Mouse (Mus musculus) myocyte (in vitro differentiated cells): Measurements from ENCODE around the gene Susd5. TPM values are rescaled to one million over a fixed set of nuclear protein-coding genes. Genes with fewer than 3 reads are reported as not detected.

Experiments
- H3K27me3 ChIP-seq: one replicate; pipeline ENCODE4 v1.6.1; 2011; ENCODE audit not compliant: control insufficient read depth, insufficient read depth, insufficient read length
- H3K36me3 ChIP-seq: one replicate; pipeline ENCODE4 v1.6.1; 2011; ENCODE audit not compliant: control insufficient read depth, insufficient read depth
- H3K4me2 ChIP-seq: one replicate; pipeline ENCODE4 v1.6.1; 2011; ENCODE audit warnings: low read depth, control low read depth
- H3K4me3 ChIP-seq: one replicate; pipeline ENCODE4 v1.5.1; 2011; ENCODE audit warnings: mild to moderate bottlenecking, control low read depth, moderate library complexity
- H3K79me2 ChIP-seq: one replicate; pipeline ENCODE4 v1.6.1; 2011; ENCODE audit not compliant: control insufficient read depth, insufficient read depth
- H3ac ChIP-seq: one replicate; pipeline ENCODE4 v1.6.1; 2011; ENCODE audit not compliant: control insufficient read depth, insufficient read length
- CEBPB ChIP-seq: IDR thresholded peaks from 2 replicates; pipeline ENCODE4 v1.6.1; 2011; ENCODE audit warnings: mild to moderate bottlenecking, moderate library complexity; ENCODE audit not compliant: poor library complexity, insufficient read depth, severe bottlenecking
- E2F4 ChIP-seq: IDR thresholded peaks from one replicate; pipeline ENCODE4 v1.6.1; 2011; ENCODE audit warnings: mild to moderate bottlenecking, control low read depth, moderate library complexity; ENCODE audit not compliant: insufficient read depth
- MAX ChIP-seq: IDR thresholded peaks from one replicate; pipeline ENCODE4 v1.6.1; 2011; ENCODE audit warnings: low read depth, mild to moderate bottlenecking, control low read depth
- MYOD1 ChIP-seq, 3 experiments: IDR thresholded peaks; one replicate each; pipeline ENCODE4 v1.6.1; 2011; ENCODE audit warnings: control low read depth in 2 of 3, low read depth in 2 of 3, mild to moderate bottlenecking in 2 of 3, moderate library complexity in 1 of 3; ENCODE audit not compliant: insufficient read length in 2 of 3, control insufficient read depth in 1 of 3
- MYOG ChIP-seq, 3 experiments: IDR thresholded peaks; one replicate each; pipeline ENCODE4 v1.6.1; 2011; ENCODE audit warnings: control low read depth in 2 of 3, low read depth in 2 of 3, mild to moderate bottlenecking in 2 of 3; ENCODE audit not compliant: insufficient read length in 2 of 3, control insufficient read depth in 1 of 3, insufficient read depth in 1 of 3
- POLR2A ChIP-seq: IDR thresholded peaks from one replicate; pipeline ENCODE4 v1.6.1; 2011; ENCODE audit warnings: low read depth, mild to moderate bottlenecking, control low read depth, moderate library complexity; ENCODE audit not compliant: insufficient read length
- POLR2AphosphoS2 ChIP-seq: IDR thresholded peaks from one replicate; pipeline ENCODE4 v1.6.1; 2011; ENCODE audit warnings: low read depth, control low read depth; ENCODE audit not compliant: insufficient read length
- REST ChIP-seq: IDR thresholded peaks from one replicate; pipeline ENCODE4 v1.6.1; 2011; ENCODE audit warnings: mild to moderate bottlenecking, control low read depth, moderate library complexity; ENCODE audit not compliant: insufficient read depth, insufficient read length
- SRF ChIP-seq: IDR thresholded peaks from one replicate; pipeline ENCODE4 v1.6.1; 2011; ENCODE audit warnings: low read depth; ENCODE audit not compliant: control insufficient read depth, insufficient read length
- TCF12 ChIP-seq: IDR thresholded peaks from one replicate; pipeline ENCODE4 v1.6.1; 2011; ENCODE audit warnings: mild to moderate bottlenecking, control low read depth; ENCODE audit not compliant: poor library complexity, insufficient read depth, severe bottlenecking
- TCF3 ChIP-seq: IDR thresholded peaks from one replicate; pipeline ENCODE4 v1.6.1; 2011; ENCODE audit warnings: low read depth, control low read depth; ENCODE audit not compliant: insufficient read length
- USF1 ChIP-seq: IDR thresholded peaks from one replicate; pipeline ENCODE4 v1.6.1; 2011; ENCODE audit warnings: low read depth, mild to moderate bottlenecking, control low read depth, moderate library complexity
- polyA plus RNA-seq: library from polyadenylated mRNA; unstranded; fragments of >200 nt; fragmentation: generic; extraction: Trizol; gene quantifications from one replicate; pipeline ENCODE4 v1.2.1, GENCODE M21; 2012; ENCODE audit warnings: missing spikeins

Gene Susd5
- polyA plus RNA-seq: 2.5 TPM

DNA sequence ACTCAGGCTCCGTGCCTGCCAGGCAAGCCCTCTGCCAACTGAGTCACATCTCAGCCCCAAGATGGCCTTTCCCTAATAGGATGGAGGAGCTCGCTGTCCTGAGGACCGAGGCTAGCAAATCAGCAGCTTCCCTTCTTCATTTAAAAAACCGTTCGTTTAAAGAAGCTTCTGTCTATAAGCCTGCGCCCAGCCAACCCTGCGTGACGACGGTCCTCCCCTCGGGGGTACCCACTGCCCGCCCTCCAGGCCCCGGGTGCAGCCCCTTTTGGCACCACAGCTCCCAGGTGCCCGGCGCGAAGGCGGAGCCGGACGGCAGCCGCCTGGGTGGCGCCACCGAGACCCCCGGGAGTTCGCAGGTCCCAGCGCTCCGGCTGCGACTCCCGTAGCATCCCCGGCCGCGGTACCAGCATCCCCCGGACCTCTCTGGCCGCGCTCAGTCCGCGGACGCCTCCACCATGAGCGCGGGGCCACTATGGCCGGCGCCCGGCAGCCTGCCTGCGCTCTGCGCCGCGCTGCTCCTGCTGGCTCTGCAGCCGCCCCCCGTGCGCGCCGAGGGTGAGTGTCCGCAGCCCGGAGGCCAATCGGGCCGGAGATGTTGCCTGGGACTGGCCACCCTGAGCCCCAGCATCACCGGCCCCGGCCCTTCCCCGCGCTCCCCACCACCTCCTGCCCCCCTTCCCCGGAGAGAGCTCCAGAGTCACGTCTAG is at the start of gene Susd5:
Gene Susd5 (plus strand): TSS at position 51 of the 707 bp plus-strand sequence.
- Histone ChIP-seq H3K4me3 (no peak within 1 kb of the TSS), H3ac (no peak within 1 kb of the TSS), H3K4me2 (no peak within 1 kb of the TSS), H3K27me3 (peaks cover 6% of the 10 kb centered on the region), H3K36me3 (no peaks in the 10 kb centered on the region), H3K79me2 (no peaks in the 10 kb centered on the region)
- no peak for TF ChIP-seq MAX
- TF ChIP-seq REST: no peak
- no peak for TF ChIP-seq USF1
- no peak for TF ChIP-seq TCF12
- no peak for TF ChIP-seq SRF
- no peak for TF ChIP-seq POLR2A
- TF ChIP-seq E2F4: no peak

GRCm38 (mm10) chr9:114007850-114008350 is 49.0 kb upstream of the Susd5 start:
- TF ChIP-seq TCF12: no peak
- no peak for TF ChIP-seq REST
- TF ChIP-seq POLR2A: no peak
- no peak for TF ChIP-seq MAX
- TF ChIP-seq SRF: no peak
- TF ChIP-seq MYOD1 (IDR thresholded peaks at IDR 0.05; ENCODE audit: control insufficient read depth in 1 of 3, insufficient read length in 2 of 3, low read depth in 2 of 3): no peak
- TF ChIP-seq CEBPB: no peak
- TF ChIP-seq MYOG (IDR thresholded peaks at IDR 0.05; ENCODE audit: control insufficient read depth in 1 of 3, insufficient read depth in 1 of 3, insufficient read length in 2 of 3, low read depth in 2 of 3): no peak
- no peak for TF ChIP-seq USF1
- no peak for TF ChIP-seq POLR2AphosphoS2
- no peak for TF ChIP-seq TCF3
- no peak for TF ChIP-seq E2F4
- Histone ChIP-seq H3K27me3 (no peaks in the 10 kb centered on the region), H3K36me3 (peaks cover 37% of the 10 kb centered on the region), H3K4me2 (no peak overlapping the region), H3ac (no peak overlapping the region), H3K79me2 (peaks cover 5% of the 10 kb centered on the region), H3K4me3 (no peak overlapping the region)

- no peaks in the 10 kb centered on the region for H3K27me3 ChIP-seq
- TF ChIP-seq TCF12 (no peak), MYOG (IDR thresholded peaks at IDR 0.05; ENCODE audit: control insufficient read depth in 1 of 3, insufficient read depth in 1 of 3, insufficient read length in 2 of 3, low read depth in 2 of 3) (no peak), MAX (no peak), E2F4 (no peak), REST (no peak), SRF (no peak), POLR2A (no peak), CEBPB (no peak), POLR2AphosphoS2 (no peak)
- peaks cover 34% of the 10 kb centered on the region for H3K36me3 ChIP-seq
- H3K79me2 ChIP-seq: peaks cover 10% of the 10 kb centered on the region
- no peak overlapping the region for H3ac ChIP-seq
- no peak overlapping the region for H3K4me2 ChIP-seq
- H3K4me3 ChIP-seq: no peak overlapping the region
Observed at GRCm38 (mm10) chr9:114009526-114009925, 47.4 kb upstream of the Susd5 start.

DNA sequence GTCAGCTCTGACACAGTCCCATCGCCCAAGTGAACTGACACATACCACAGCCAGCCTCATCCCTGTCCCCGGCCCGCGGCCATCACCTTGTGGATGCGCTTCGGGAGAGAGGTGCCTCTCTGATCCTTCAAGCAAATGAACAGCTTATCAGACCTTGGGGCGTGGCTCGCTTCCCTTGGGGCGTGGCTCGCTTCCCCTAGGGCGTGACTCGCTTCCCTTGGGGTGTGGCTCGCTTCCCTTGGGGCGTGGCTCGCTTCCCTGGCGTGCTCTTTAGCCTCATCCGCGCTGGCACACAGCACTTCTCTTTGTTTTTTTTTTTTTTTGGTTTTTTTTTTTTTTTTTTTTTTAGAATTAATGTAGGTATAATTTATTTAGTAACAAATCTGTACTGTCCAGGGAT is 45.7 kb upstream of the Susd5 start:
- no peak for TF ChIP-seq USF1
- no peak for TF ChIP-seq POLR2A
- TF ChIP-seq E2F4: no peak
- TF ChIP-seq SRF: no peak
- TF ChIP-seq MYOG (IDR thresholded peaks at IDR 0.05; ENCODE audit: control insufficient read depth in 1 of 3, insufficient read depth in 1 of 3, insufficient read length in 2 of 3, low read depth in 2 of 3): no peak
- TF ChIP-seq POLR2AphosphoS2: no peak
- TF ChIP-seq TCF3: no peak
- TF ChIP-seq REST: no peak
- TF ChIP-seq TCF12: no peak
- TF ChIP-seq MAX: no peak
- peaks cover 10% of the 10 kb centered on the region for H3K79me2 ChIP-seq
- H3K4me2 ChIP-seq: no peak overlapping the region
- H3K27me3 ChIP-seq: no peaks in the 10 kb centered on the region
- H3K4me3 ChIP-seq: no peak overlapping the region
- H3ac ChIP-seq: no peak overlapping the region
- H3K36me3 ChIP-seq: peaks cover 30% of the 10 kb centered on the region

GRCm38 (mm10) chr9:114014034-114014433 is 42.9 kb upstream of the Susd5 start:
- Histone ChIP-seq H3K79me2 (peaks cover 26% of the 10 kb centered on the region), H3K36me3 (peaks cover 28% of the 10 kb centered on the region), H3K27me3 (no peaks in the 10 kb centered on the region), H3ac (no peak overlapping the region), H3K4me3 (no peak overlapping the region), H3K4me2 (no peak overlapping the region)
- TF ChIP-seq REST (no peak), TCF3 (no peak), E2F4 (no peak), USF1 (no peak), MYOD1 (IDR thresholded peaks at IDR 0.05; ENCODE audit: control insufficient read depth in 1 of 3, insufficient read length in 2 of 3, low read depth in 2 of 3) (no peak), POLR2AphosphoS2 (no peak), MYOG (IDR thresholded peaks at IDR 0.05; ENCODE audit: control insufficient read depth in 1 of 3, insufficient read depth in 1 of 3, insufficient read length in 2 of 3, low read depth in 2 of 3) (no peak), CEBPB (no peak), POLR2A (no peak), SRF (no peak), MAX (no peak), TCF12 (no peak)
